Mouse (Mus musculus): ENCODE data around the gene Eef1g. TPM values are rescaled to one million over a fixed set of nuclear protein-coding genes. Genes with fewer than 3 reads are reported as not detected.

Gene Eef1g
- polyA plus RNA-seq, 1 experiment from 2014 or later: 516 TPM

GRCm38 (mm10) chr19:9025562-9026257, 58.9 kb downstream of the Eef1g start:
- H3K4me1 ChIP-seq (ENCODE audit: insufficient read depth): 0 out of 2 replicates have a peak, but pooled peaks cover 4% of the 10 kb centered on the region
- 72% methylated on average over 5 of the region's 5 CpGs for WGBS
- H3K4me3 ChIP-seq (ENCODE audit: low read depth, low read length): no peak overlapping the region
- no peak overlapping the region for H3K27ac ChIP-seq (ENCODE audit: low read depth)
- no peak for DNase-seq
- TF ChIP-seq CTCF (IDR thresholded peaks at IDR 0.05; ENCODE audit: low read depth): no peak
- H3K4me2 ChIP-seq: no peak overlapping the region
- no peak for ATAC-seq (ENCODE audit: insufficient read depth)
- no peaks in the 10 kb centered on the region for H3K27me3 ChIP-seq (ENCODE audit: insufficient read depth, low read length)
- no peaks in the 10 kb centered on the region for H3K36me3 ChIP-seq (ENCODE audit: insufficient read depth)
- no peaks in the 10 kb centered on the region for H3K9me3 ChIP-seq (ENCODE audit: low read depth, low read length)
- H3K9ac ChIP-seq: no peak overlapping the region

GRCm38 (mm10) chr19:9026634-9027033, 59.8 kb downstream of the Eef1g start:
- Histone ChIP-seq H3K9ac (no peak overlapping the region), H3K4me2 (no peak overlapping the region), H3K36me3 (ENCODE audit: insufficient read depth) (no peaks in the 10 kb centered on the region), H3K4me1 (ENCODE audit: insufficient read depth) (0 out of 2 replicates have a peak, but pooled peaks cover 4% of the 10 kb centered on the region), H3K9me3 (ENCODE audit: low read depth, low read length) (no peaks in the 10 kb centered on the region), H3K27ac (ENCODE audit: low read depth) (no peak overlapping the region), H3K27me3 (ENCODE audit: insufficient read depth, low read length) (no peaks in the 10 kb centered on the region), H3K4me3 (ENCODE audit: low read depth, low read length) (no peak overlapping the region)
- whole genome bisulfite sequencing: 84% methylated on average over 4 of the region's 4 CpGs
- no peak for TF ChIP-seq CTCF (IDR thresholded peaks at IDR 0.05; ENCODE audit: low read depth)
- DNase-seq (no peak), ATAC-seq (ENCODE audit: insufficient read depth) (no peak)

- 16% methylated on average over 5 of the region's 5 CpGs for WGBS
- no peak overlapping the region for H3K9ac ChIP-seq
Observed at GRCm38 (mm10) chr19:9027795-9028194, 61.0 kb downstream of the Eef1g start.

More at GRCm38 (mm10) chr19:9027795-9028194, 61.0 kb downstream of the Eef1g start:
- ATAC-seq (ENCODE audit: insufficient read depth) (peak; percentile 82), DNase-seq (peak; percentile 79)
- H3K9me3 ChIP-seq (ENCODE audit: low read depth, low read length): no peaks in the 10 kb centered on the region
- 0 out of 2 replicates have a peak, but pooled peaks cover 4% of the 10 kb centered on the region for H3K4me1 ChIP-seq (ENCODE audit: insufficient read depth)
- H3K27me3 ChIP-seq (ENCODE audit: insufficient read depth, low read length): no peaks in the 10 kb centered on the region
- no peak overlapping the region for H3K4me3 ChIP-seq (ENCODE audit: low read depth, low read length)
- no peaks in the 10 kb centered on the region for H3K36me3 ChIP-seq (ENCODE audit: insufficient read depth)
- no peak for TF ChIP-seq CTCF (IDR thresholded peaks at IDR 0.05; ENCODE audit: low read depth)
- H3K27ac ChIP-seq (ENCODE audit: low read depth): peak overlapping the region; percentile 43; the same call in 1 of the 2 replicates
- H3K4me2 ChIP-seq: no peak overlapping the region

Other genes with a start within 250 kb of the Eef1g start
- 85.0 and 89.1 TPM in 2 replicates for gene Slc3a2, start 243.7 kb upstream of the Eef1g start, polyA plus RNA-seq (2014; fragmentation: Nextera tagmentation; extraction: Ambion mirVana)
- gene Wdr74, start 231.2 kb upstream of the Eef1g start, polyA plus RNA-seq (2014; fragmentation: Nextera tagmentation; extraction: Ambion mirVana): 83.4 and 88.0 TPM in 2 replicates
- 1.2 and 2.3 TPM in 2 replicates for gene 1700092M07Rik, start 226.3 kb upstream of the Eef1g start, polyA plus RNA-seq (2014; fragmentation: Nextera tagmentation; extraction: Ambion mirVana)
- 122 and 126 TPM in 2 replicates for gene Stx5a, start 225.6 kb upstream of the Eef1g start, polyA plus RNA-seq (2014; fragmentation: Nextera tagmentation; extraction: Ambion mirVana)
- 195 and 197 TPM in 2 replicates for gene Nxf1, start 210.0 kb upstream of the Eef1g start, polyA plus RNA-seq (2014; fragmentation: Nextera tagmentation; extraction: Ambion mirVana)
- 166 and 207 TPM in 2 replicates for gene Tmem223, start 196.0 kb upstream of the Eef1g start, polyA plus RNA-seq (2014; fragmentation: Nextera tagmentation; extraction: Ambion mirVana)
- gene Tmem179b, start 192.6 kb upstream of the Eef1g start, polyA plus RNA-seq (2014; fragmentation: Nextera tagmentation; extraction: Ambion mirVana): 67.7 and 72.3 TPM in 2 replicates
- 21.5 and 24.7 TPM in 2 replicates for gene Taf6l, start 180.6 kb upstream of the Eef1g start, polyA plus RNA-seq (2014; fragmentation: Nextera tagmentation; extraction: Ambion mirVana)
- 162 and 163 TPM in 2 replicates for gene Polr2g, start 168.5 kb upstream of the Eef1g start, polyA plus RNA-seq (2014; fragmentation: Nextera tagmentation; extraction: Ambion mirVana)
- gene Zbtb3, start 164.5 kb upstream of the Eef1g start, polyA plus RNA-seq (2014; fragmentation: Nextera tagmentation; extraction: Ambion mirVana): 6.1 and 6.6 TPM in 2 replicates
- gene Ttc9c, start 147.7 kb upstream of the Eef1g start, polyA plus RNA-seq (2014; fragmentation: Nextera tagmentation; extraction: Ambion mirVana): 53.7 and 55.7 TPM in 2 replicates
- gene Hnrnpul2, start 147.0 kb upstream of the Eef1g start, polyA plus RNA-seq (2014; fragmentation: Nextera tagmentation; extraction: Ambion mirVana): 7.9 and 8.3 TPM in 2 replicates
- not detected in 2 replicates for gene AC129217.1, start 137.3 kb upstream of the Eef1g start, polyA plus RNA-seq (2014; fragmentation: Nextera tagmentation; extraction: Ambion mirVana)
- 38.4 and 42.5 TPM in 2 replicates for gene Bscl2, start 129.6 kb upstream of the Eef1g start, polyA plus RNA-seq (2014; fragmentation: Nextera tagmentation; extraction: Ambion mirVana)
- 1.2 and 2.1 TPM in 2 replicates for gene Gng3, start 127.8 kb upstream of the Eef1g start, polyA plus RNA-seq (2014; fragmentation: Nextera tagmentation; extraction: Ambion mirVana)
- 0.83 and 0.96 TPM in 2 replicates for gene Lrrn4cl, start 116.3 kb upstream of the Eef1g start, polyA plus RNA-seq (2014; fragmentation: Nextera tagmentation; extraction: Ambion mirVana)
- 149 and 152 TPM in 2 replicates for gene Ubxn1, start 95.5 kb upstream of the Eef1g start, polyA plus RNA-seq (2014; fragmentation: Nextera tagmentation; extraction: Ambion mirVana)
- 51.9 and 53.9 TPM in 2 replicates for gene Uqcc3, start 86.1 kb upstream of the Eef1g start, polyA plus RNA-seq (2014; fragmentation: Nextera tagmentation; extraction: Ambion mirVana)
- 72.1 and 78.8 TPM in 2 replicates for gene Lbhd1, start 83.3 kb upstream of the Eef1g start, polyA plus RNA-seq (2014; fragmentation: Nextera tagmentation; extraction: Ambion mirVana)
- gene Gm49403, start 83.1 kb upstream of the Eef1g start, polyA plus RNA-seq (2014; fragmentation: Nextera tagmentation; extraction: Ambion mirVana): not detected in 2 replicates
- gene 1810009A15Rik, start 78.2 kb upstream of the Eef1g start, polyA plus RNA-seq (2014; fragmentation: Nextera tagmentation; extraction: Ambion mirVana): 92.0 and 93.3 TPM in 2 replicates
- 0.37 TPM in 1 of 2 replicates, not detected in the other for gene Gm49416, start 78.1 kb upstream of the Eef1g start, polyA plus RNA-seq (2014; fragmentation: Nextera tagmentation; extraction: Ambion mirVana)
- gene Ints5, start 74.0 kb upstream of the Eef1g start, polyA plus RNA-seq (2014; fragmentation: Nextera tagmentation; extraction: Ambion mirVana): 43.1 and 46.5 TPM in 2 replicates
- 112 and 121 TPM in 2 replicates for gene Ganab, start 69.0 kb upstream of the Eef1g start, polyA plus RNA-seq (2014; fragmentation: Nextera tagmentation; extraction: Ambion mirVana)
- 34.5 and 37.8 TPM in 2 replicates for gene B3gat3, start 46.7 kb upstream of the Eef1g start, polyA plus RNA-seq (2014; fragmentation: Nextera tagmentation; extraction: Ambion mirVana)
- gene Rom1, start 37.7 kb upstream of the Eef1g start, polyA plus RNA-seq (2014; fragmentation: Nextera tagmentation; extraction: Ambion mirVana): 0.73 and 1.3 TPM in 2 replicates
- gene Eml3, start 37.5 kb upstream of the Eef1g start, polyA plus RNA-seq (2014; fragmentation: Nextera tagmentation; extraction: Ambion mirVana): 19.0 and 19.5 TPM in 2 replicates
- 44.0 and 52.1 TPM in 2 replicates for gene Mta2, start 25.2 kb upstream of the Eef1g start, polyA plus RNA-seq (2014; fragmentation: Nextera tagmentation; extraction: Ambion mirVana)
- gene Tut1, start 13.2 kb upstream of the Eef1g start, polyA plus RNA-seq (2014; fragmentation: Nextera tagmentation; extraction: Ambion mirVana): 27.4 and 28.4 TPM in 2 replicates
- 14.9 and 15.8 TPM in 2 replicates for gene Ahnak, start 22.2 kb downstream of the Eef1g start, polyA plus RNA-seq (2014; fragmentation: Nextera tagmentation; extraction: Ambion mirVana)
- gene Scgb1a1, start 120.9 kb downstream of the Eef1g start, polyA plus RNA-seq (2014; fragmentation: Nextera tagmentation; extraction: Ambion mirVana): not detected in 2 replicates
- 13.9 and 15.0 TPM in 2 replicates for gene Asrgl1, start 168.6 kb downstream of the Eef1g start, polyA plus RNA-seq (2014; fragmentation: Nextera tagmentation; extraction: Ambion mirVana)

Measured in lung, embryonic 14.5 days (tissue).